Mouse (Mus musculus) G1E-ER4 (cell line): ENCODE data around the gene M6pr. TPM values are rescaled to one million over a fixed set of nuclear protein-coding genes. Genes with fewer than 3 reads are reported as not detected.

Experiments
- GATA1 ChIP-seq: IDR thresholded peaks from one replicate; pipeline ENCODE4 v1.8.0; 2012; ENCODE audit warnings: low read length, inconsistent platforms
- polyA plus RNA-seq: library from polyadenylated mRNA; stranded (reverse); fragments of >175 nt; gene quantifications from 2 replicates; pipeline ENCODE4 v1.2.3, GENCODE M21; 2012

M6pr gene
- polyA plus RNA-seq, 1 experiment: 21.8 TPM

GRCm38 (mm10) chr6:122293796-122294195 is 14.7 kb upstream of the M6pr start:
- no peak for TF ChIP-seq GATA1

GRCm38 (mm10) chr6:122294290-122294689 is 14.2 kb upstream of the M6pr start:
- no peak for TF ChIP-seq GATA1

GRCm38 (mm10) chr6:122295242-122295641 is 13.3 kb upstream of the M6pr start:
- no peak for TF ChIP-seq GATA1

- TF ChIP-seq GATA1: no peak
Measured at GRCm38 (mm10) chr6:122296918-122297278, 11.6 kb upstream of the M6pr start.

GRCm38 (mm10) chr6:122297279-122298222 is 11.0 kb upstream of the M6pr start:
- no peak for TF ChIP-seq GATA1

GRCm38 (mm10) chr6:122298223-122298609 is 10.3 kb upstream of the M6pr start:
- TF ChIP-seq GATA1: no peak

GRCm38 (mm10) chr6:122299621-122300133 is 8.8 kb upstream of the M6pr start:
- no peak for TF ChIP-seq GATA1

GRCm38 (mm10) chr6:122302121-122302520 is 6.4 kb upstream of the M6pr start:
- TF ChIP-seq GATA1: no peak

- TF ChIP-seq GATA1: no peak
Measured at GRCm38 (mm10) chr6:122302661-122303060, 5.9 kb upstream of the M6pr start.

GRCm38 (mm10) chr6:122303526-122303925 is 5.0 kb upstream of the M6pr start:
- no peak for TF ChIP-seq GATA1

- TF ChIP-seq GATA1: no peak
Measured at GRCm38 (mm10) chr6:122304355-122304754, 4.2 kb upstream of the M6pr start.

GRCm38 (mm10) chr6:122304790-122305555 is 3.5 kb upstream of the M6pr start:
- TF ChIP-seq GATA1: no peak

GRCm38 (mm10) chr6:122306707-122307106 is 1.8 kb upstream of the M6pr start:
- no peak for TF ChIP-seq GATA1

- TF ChIP-seq GATA1: no peak
Measured at GRCm38 (mm10) chr6:122308136-122308504, 400 bp upstream of the M6pr start.

- no peak for TF ChIP-seq GATA1
Measured at GRCm38 (mm10) chr6:122309446-122309960, 983 bp downstream of the M6pr start.

GRCm38 (mm10) chr6:122310187-122310820 is 1.8 kb downstream of the M6pr start:
- TF ChIP-seq GATA1: no peak
